Mouse (Mus musculus) limb, embryonic 13.5 days (tissue): ENCODE results near the gene Serpinb9e. TPM values are rescaled to one million over a fixed set of nuclear protein-coding genes. Genes with fewer than 3 reads are reported as not detected.
"Not testable (repeated sequence)": the region's sequence is repeated elsewhere in the genome, so short reads cannot be mapped to it uniquely, and the experiment has no call there.

Source experiments
- ATAC-seq: fragments of 200-750 bp; cut with Nextera tagmentation; 2 replicates; pipeline ENCODE4 v1.8.0; 2017; ENCODE audit warnings: low read depth, moderate number of reproducible peaks, moderate TSS enrichment; ENCODE audit not compliant: low FRiP score
- H3K27ac ChIP-seq: fragments of 300-500 bp; sonication (generic); 2 replicates; pipeline ENCODE4 v1.5.1; 2015; ENCODE audit warnings: inconsistent platforms, mild to moderate bottlenecking, moderate library complexity
- H3K27me3 ChIP-seq: fragments of 300-500 bp; sonication (generic); 2 replicates; pipeline ENCODE4 v1.6.1; 2015; ENCODE audit warnings: mild to moderate bottlenecking, inconsistent platforms
- H3K36me3 ChIP-seq: fragments of 300-500 bp; sonication (generic); 2 replicates; pipeline ENCODE4 v1.6.1; 2015; ENCODE audit warnings: inconsistent platforms, mild to moderate bottlenecking, moderate library complexity
- H3K4me1 ChIP-seq: fragments of 300-500 bp; sonication (generic); 2 replicates; pipeline ENCODE4 v1.6.1; 2015; ENCODE audit warnings: inconsistent platforms
- H3K4me2 ChIP-seq: fragments of 300-500 bp; sonication (generic); replicated peaks from 2 replicates; pipeline ENCODE4 v1.6.1; 2015; ENCODE audit warnings: inconsistent platforms, mild to moderate bottlenecking, moderate library complexity
- H3K4me3 ChIP-seq: fragments of 300-500 bp; sonication (generic); 2 replicates; pipeline ENCODE4 v1.5.1; 2015; ENCODE audit warnings: moderate library complexity, mild to moderate bottlenecking, inconsistent platforms
- H3K9ac ChIP-seq: fragments of 300-500 bp; sonication (generic); 2 replicates; pipeline ENCODE4 v1.6.1; 2015; ENCODE audit warnings: mild to moderate bottlenecking, inconsistent platforms
- H3K9me3 ChIP-seq: fragments of 300-500 bp; sonication (generic); 2 replicates; pipeline ENCODE4 v1.6.1; 2016; ENCODE audit warnings: inconsistent platforms
- WGBS: fragments of 180-500 bp; shearing (Covaris S2); methylation state at CpG from one replicate; pipeline ENCODE4 v1.1.7; 2015; 5-methylcytosine and 5-hydroxymethylcytosine counted together
- polyA plus RNA-seq: library from polyadenylated mRNA; unstranded; fragments of >200 nt; fragmentation: Nextera tagmentation; extraction: Ambion mirVana; gene quantifications from 2 replicates; pipeline ENCODE4 v1.2.1, GENCODE M21; 2015

Serpinb9e gene
- polyA plus RNA-seq = not detected in 2 replicates

GRCm38 (mm10) chr13:33249312-33249711 lies at the start of gene Serpinb9e:
TSS of gene Serpinb9e (plus strand) at chr13:33249612.
- H3K9ac ChIP-seq, H3K4me2 ChIP-seq, H3K4me3 ChIP-seq, H3K27ac ChIP-seq, ATAC-seq, H3K9me3 ChIP-seq, H3K36me3 ChIP-seq, H3K27me3 ChIP-seq, H3K4me1 ChIP-seq: not testable (repeated sequence)
- WGBS = 79% methylated on average over 2 of the region's 2 CpGs

- H3K4me1 ChIP-seq = no peaks in the 10 kb centered on the region
- no peak overlapping the region for H3K4me2 ChIP-seq
Measured at GRCm38 (mm10) chr13:33199740-33200139, 49.7 kb upstream of the Serpinb9e start.

GRCm38 (mm10) chr13:33308631-33309030 lies 59.2 kb downstream of the Serpinb9e start:
- H3K4me3 ChIP-seq, H3K9me3 ChIP-seq, H3K4me1 ChIP-seq, H3K9ac ChIP-seq, H3K27me3 ChIP-seq, H3K36me3 ChIP-seq, H3K27ac ChIP-seq, ATAC-seq, H3K4me2 ChIP-seq: not testable (repeated sequence)
- WGBS = 87% methylated on average over 4 of the region's 4 CpGs

More at GRCm38 (mm10) chr13:33199740-33200139, 49.7 kb upstream of the Serpinb9e start:
- H3K27ac ChIP-seq = no peak overlapping the region
- ATAC-seq = no peak
- no peaks in the 10 kb centered on the region for H3K9me3 ChIP-seq
- no peak overlapping the region for H3K4me3 ChIP-seq
- 59% methylated on average over 2 of the region's 2 CpGs for WGBS
- no peaks in the 10 kb centered on the region for H3K27me3 ChIP-seq
- no peaks in the 10 kb centered on the region for H3K36me3 ChIP-seq
- no peak overlapping the region for H3K9ac ChIP-seq

Other genes with a start within 250 kb of the Serpinb9e start
- gene Serpinb9, start 246.4 kb upstream of the Serpinb9e start, polyA plus RNA-seq = 3.1 and 3.3 TPM in 2 replicates
- gene Serpinb9b, start 222.2 kb upstream of the Serpinb9e start, polyA plus RNA-seq = not detected in 2 replicates
- 0.17 and 0.49 TPM in 2 replicates for gene Serpinb1b, start 171.0 kb upstream of the Serpinb9e start, polyA plus RNA-seq
- not detected in 2 replicates for gene Serpinb9c, start 89.9 kb upstream of the Serpinb9e start, polyA plus RNA-seq
- gene Serpinb9d, start 56.7 kb upstream of the Serpinb9e start, polyA plus RNA-seq = not detected in 2 replicates
- gene Serpinb9f, start 74.5 kb downstream of the Serpinb9e start, polyA plus RNA-seq = not detected in 2 replicates
- not detected in 2 replicates for gene Gm11397, start 146.1 kb downstream of the Serpinb9e start, polyA plus RNA-seq
- not detected in 2 replicates for gene Serpinb9g, start 235.2 kb downstream of the Serpinb9e start, polyA plus RNA-seq